Mouse (Mus musculus) Muller cell, postnatal 12 days (primary cell): ENCODE data around the gene Gm4869.
"Not testable (repeated sequence)": the region's sequence is repeated elsewhere in the genome, so short reads cannot be mapped to it uniquely, and the experiment has no call there.

Source experiments
- DNase-seq: peaks from one replicate; pipeline ENCODE4 v3.0.0-alpha.2; 2015; ENCODE audit errors: inconsistent ontology term

The Gm4869 gene

DNA sequence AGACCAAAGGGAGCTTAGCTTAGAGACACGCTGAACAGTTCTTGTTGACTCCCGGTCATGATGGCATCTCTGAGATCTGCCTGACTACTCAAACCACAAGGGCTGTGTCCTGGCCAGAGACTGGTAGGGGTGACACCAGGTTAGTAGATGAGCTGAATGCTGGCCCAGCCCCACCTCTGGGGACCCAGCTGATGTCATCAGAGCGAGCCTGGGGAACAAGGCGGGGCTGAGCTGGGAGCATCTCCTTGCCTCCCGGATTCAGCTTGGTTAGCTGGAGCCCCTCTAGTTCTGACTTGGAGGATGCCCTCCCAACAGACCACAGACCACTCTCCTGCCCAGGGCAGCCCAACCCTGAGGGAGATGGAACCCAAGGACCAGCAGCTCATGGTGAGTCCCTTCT is at the start of gene Gm4869:
TSS of gene Gm4869 (plus strand) at position 301 of the 400 bp plus-strand sequence.
- DNase-seq: no peak

DNA sequence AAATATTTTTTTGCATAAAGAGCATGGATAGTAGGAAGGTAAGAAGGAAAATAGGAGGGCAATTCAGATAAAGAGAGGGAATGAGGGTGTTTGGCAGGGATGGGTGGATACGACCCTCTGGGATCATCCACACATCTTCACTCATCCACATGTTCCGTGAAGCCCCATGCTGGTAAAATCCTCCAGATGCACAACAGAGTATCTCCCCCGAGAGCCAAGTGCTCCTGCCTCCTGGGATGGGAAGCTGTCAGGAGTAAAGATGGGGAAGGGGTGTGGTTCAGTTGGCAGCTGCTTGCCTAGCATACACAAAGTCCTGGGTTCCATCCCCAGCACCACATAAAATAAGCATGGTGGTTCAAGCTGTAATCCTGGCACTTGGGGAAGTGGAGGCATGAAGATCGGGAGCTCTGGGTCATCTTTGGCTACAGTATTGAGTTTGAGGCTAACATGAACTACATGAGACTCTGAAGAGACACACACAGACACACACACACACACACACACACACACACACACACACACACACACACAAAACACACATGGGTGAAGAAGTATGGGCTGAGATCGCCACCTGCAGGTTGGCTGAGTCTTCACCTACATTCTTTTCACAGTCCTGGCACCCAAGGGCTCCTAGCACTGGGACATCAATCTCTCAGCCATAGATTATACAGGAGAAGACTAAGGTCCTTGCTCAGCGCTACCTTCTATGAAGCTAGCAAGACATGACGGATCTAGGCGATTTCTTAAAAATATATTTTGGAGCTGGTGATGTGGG is 49.1 kb upstream of the Gm4869 start:
- no peak for DNase-seq

DNA sequence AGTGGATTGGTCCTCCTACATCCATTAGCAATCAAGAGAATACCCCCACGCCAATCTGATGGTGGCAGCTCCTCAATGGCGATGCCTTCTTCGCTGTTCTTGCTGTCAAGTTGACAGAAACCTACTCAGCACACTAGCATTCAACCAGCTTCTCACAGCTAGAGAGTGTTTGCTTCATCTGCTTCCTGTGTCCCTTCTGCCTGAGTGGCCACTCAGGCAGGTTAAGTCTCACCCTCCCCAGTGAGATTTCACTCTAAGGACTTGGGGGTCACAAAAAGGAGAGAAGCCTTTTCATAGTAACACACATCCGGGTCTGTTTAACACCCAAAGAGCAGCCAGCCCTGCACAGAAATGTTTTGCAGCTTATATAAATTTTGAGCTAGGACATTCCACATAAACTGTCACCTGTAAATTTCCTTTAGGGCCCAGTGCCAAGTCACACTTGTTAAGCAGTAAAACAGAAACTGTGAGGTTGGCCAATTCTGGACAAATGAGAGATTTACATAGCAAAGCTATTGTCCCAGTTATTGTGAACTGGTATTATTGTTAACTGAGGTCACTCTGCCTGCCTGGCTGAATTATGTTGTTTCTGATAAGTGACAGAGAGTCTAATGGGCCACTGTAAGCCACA is 42.7 kb upstream of the Gm4869 start:
- DNase-seq: no peak

DNA sequence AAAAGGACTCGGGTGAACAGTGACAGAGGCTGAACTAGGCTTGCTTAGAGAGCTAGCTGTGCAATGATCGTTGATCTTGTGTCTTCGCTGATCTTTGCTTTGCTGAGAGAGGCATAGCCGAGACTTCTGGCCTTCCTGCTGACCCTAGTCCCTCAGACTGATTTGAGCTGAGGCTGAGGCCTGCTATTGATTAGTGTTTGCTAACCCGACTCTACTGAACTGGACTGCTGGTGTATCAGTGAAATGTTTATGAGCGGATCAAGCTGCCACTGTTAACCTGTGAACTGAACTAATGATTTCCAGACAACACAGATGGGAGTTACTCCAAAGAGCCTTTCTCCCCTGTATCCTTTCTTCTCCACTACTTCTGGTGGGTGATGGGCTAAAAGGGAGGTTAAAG is 40.3 kb upstream of the Gm4869 start:
- no peak for DNase-seq

DNA sequence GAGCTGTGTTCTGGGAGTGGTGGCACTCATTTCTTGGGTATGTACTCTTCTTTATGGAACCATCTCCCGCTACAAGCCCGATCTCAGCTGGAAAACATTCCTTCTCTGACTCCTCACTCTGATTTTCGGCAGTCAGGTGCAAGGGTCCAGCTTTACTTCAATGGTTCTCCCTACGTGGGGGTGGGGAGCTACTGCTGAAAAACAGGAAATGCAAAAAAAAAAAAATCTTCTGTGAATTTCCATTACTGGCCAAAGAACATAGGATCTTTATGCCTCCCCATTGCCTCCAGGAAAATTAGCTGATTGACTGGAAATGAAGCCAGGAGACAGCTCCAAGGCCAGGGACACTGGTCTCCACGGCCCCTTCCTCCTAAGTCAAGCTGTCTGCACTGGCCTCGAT is 38.8 kb upstream of the Gm4869 start:
- no peak for DNase-seq

DNA sequence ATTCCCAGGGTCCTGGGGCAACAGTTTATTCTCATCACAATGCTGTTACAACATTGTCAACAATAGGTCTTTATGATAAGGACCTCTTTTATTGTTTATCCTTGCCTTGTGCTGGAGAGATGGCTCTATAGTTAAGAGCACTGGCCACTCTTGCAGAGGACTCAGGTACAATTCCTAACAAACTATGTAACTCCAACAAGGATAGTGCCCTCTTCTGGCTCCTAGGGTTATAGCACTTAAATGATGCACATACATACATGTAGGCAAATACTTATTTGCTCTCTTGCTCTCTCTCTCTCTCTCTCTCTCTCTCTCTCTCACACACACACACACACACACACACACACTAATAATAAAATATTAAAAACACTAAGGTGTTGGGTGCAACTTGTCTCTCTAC is 36.6 kb upstream of the Gm4869 start:
- DNase-seq: no peak

DNA sequence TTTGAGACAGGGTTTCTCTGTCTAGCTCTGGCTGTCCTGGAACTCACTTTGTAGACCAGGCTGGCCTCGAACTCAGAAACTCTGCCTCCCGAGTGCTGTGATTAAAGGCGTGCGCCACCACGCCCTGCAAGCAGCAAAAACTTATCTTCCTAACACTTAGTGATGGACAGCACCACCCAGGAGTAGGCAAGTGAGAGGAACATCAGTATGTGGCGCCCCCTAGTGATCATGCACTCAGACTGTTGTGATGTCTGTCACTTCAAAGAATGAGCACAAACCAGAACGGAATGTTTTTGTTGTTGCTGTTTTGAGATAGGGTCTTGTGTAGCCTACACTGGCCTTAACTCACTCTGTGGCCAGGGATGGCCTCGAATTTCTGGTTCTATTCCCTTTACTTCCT is 34.1 kb upstream of the Gm4869 start:
- peak; percentile 40 for DNase-seq

DNA sequence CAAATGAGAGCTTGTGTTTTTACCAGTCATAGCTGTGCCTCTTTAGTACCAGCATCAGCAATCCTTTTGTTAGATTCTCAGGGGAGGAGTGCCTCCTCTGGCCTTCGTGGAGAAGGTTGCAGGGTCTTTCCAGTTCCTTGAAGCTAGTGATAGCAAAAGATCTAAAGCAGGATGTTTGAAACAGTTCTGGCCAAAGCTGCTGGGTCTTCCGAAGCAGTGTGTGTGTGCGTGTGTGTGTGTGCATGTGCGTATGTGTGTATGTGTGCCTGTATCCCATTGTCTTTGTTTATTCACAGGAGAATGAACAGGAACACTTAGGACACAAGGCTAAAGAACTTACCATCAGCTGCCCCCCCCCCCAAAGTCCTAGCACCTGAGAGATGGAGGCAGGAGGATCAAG is 30.8 kb upstream of the Gm4869 start:
- no peak for DNase-seq

DNA sequence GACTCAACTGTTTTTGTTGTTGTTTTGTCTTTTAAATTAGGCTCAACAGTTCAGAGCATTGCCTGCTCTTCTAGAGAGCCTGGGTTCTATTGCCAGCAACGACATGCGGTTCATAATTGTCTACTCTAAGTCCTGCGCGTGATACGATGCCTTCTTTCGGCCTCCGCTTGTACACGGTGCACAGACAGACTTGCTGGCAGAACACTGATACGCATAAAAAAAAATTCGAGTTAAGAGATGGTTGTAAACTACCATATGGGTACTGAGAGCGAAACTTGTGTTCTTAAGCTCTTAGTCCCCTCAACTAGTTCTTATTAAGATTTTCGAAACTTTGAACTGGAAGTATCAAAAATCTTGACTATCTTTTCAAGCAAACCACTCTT is 27.3 kb upstream of the Gm4869 start:
- DNase-seq: no peak

DNA sequence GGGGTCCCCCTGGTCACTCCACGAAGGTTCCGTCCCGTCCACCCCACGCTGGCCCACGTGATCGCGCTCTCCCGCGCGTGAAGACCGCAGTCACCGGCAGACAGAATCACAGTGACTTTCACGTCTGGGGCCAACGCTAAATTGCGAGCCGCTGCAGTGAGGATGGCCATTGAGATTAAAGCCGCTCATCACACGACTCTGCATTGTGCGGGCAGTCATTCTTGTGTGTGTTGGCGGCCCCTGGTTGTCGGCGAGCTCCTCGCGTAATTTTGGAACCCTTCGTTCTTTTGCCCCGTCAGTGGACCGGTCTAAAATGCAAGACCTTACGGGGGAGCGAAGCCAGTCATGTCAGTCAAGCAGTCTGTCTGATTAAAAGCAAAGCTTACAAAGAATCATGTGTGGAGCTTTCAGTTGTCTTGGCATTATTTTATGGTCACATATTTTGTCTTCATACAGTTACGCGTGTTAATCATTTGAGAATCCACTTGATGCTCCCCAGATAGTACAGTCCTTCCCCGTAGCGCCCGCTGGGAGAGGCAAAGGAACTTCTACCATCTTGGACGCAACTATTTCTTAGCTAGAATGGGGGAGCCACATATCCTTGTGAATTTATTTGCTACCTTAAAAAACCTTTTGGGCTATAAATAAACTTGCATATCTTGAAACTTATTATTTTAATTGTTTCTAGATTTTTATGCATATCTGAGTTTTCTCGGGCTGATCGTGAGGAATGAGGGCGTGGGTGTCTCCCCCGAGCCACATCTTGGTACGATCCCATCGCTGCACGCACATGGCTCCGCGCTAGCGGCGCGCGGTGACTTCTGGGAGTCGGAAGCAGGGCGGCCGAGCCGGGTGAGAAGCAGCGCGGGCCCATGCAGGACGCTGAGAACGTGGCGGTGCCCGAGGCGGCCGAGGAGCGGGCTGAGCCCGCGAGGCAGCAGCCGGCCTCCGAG is 26.7 kb upstream of the Gm4869 start, which contains the start of gene Eif3b:
TSS of gene Eif3b (plus strand) at position 840 of the 953 bp plus-strand sequence.
- peak; percentile 98 for DNase-seq

DNA sequence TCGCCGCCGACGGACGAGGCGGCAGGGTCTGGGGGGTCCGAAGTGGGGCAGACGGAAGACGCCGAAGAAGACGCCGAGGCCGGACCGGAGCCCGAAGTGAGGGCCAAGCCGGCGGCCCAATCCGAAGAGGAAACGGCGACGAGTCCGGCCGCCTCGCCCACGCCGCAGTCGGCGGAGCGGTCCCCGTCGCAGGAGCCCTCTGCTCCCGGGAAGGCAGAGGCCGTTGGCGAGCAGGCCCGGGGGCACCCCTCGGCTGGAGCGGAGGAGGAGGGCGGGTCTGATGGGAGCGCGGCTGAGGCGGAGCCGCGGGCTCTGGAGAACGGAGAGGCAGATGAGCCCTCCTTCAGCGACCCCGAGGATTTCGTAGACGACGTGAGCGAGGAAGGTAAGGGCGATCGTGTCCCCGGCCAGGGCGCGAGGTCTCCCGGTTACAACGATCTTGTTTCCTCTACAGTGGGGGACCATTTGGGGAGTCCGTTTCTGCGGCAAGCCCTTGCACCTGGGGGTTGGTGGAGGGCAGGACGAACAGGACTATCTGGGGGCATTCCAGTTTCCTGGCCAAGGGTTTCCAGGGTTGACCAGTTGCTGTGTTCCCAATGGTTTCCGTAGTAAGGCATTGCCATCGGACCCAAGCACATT is 25.9 kb upstream of the Gm4869 start:
- DNase-seq: no peak

DNA sequence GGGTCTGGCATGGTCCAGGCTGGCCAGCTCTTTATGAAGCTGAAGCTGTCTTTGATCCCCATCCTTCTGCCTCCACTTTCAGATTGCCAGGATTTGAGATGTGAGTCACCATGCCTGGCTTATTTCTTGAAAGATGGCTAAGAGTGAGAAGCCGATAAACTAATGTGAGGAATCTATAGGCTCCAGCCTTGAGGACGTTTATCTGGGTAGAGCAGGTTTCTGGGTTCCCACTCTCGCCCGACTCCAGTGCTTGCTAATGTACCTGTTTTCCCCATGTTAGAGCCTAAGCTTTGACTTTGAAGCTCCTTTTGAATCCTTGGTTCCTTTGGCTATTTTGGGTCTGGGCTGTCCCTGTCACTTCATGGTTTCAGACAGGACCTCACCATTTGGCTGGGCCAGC is 24.8 kb upstream of the Gm4869 start:
- DNase-seq: no peak

DNA sequence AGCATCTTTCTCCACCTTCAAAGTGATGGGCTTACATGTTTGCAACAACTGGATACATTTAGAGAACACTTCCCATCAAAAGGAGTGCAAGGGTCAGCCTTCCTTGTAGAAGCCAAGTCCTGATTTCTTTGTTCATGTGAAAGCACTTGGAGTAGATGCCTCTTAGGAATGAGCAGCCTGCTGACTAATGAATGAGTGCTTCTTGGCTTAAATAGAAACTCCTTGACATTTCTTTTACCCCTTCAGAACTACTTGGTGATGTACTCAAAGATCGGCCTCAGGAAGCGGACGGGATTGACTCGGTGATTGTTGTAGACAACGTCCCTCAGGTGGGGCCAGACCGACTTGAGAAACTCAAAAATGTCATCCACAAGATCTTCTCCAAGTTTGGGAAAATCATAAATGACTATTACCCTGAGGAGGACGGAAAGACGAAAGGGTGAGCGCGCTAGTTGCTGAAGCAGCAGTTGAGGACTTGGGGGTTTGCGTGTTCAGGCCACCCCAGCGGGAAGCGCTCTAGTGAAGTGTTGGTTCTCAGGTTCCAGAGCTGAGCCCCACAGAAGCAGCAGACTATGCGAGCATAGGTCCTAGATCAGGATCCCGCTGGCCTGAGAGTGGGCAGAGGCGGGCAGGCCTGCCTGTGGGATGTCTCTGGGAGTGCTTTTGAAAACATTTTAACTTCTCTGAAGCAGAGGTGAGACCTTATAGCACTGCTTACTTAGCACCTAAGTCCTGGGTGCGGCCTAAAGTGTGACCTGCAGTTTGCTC is 20.2 kb upstream of the Gm4869 start:
- no peak for DNase-seq

DNA sequence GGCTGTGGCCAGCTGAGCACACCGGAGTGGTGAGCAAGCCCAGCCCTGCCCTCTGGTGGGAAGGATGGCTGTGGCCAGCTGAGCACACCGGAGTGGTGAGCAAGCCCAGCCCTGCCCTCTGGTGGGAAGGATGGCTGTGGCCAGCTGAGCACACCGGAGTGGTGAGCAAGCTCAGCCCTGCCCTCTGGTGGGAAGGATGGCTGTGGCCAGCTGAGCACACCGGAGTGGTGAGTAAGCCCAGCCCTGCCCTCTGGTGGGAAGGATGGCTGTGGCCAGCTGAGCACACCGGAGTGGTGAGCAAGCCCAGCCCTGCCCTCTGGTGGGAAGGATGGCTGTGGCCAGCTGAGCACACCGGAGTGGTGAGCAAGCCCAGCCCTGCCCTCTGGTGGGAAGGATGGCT is 6.3 kb upstream of the Gm4869 start:
- DNase-seq: not testable (repeated sequence)

DNA sequence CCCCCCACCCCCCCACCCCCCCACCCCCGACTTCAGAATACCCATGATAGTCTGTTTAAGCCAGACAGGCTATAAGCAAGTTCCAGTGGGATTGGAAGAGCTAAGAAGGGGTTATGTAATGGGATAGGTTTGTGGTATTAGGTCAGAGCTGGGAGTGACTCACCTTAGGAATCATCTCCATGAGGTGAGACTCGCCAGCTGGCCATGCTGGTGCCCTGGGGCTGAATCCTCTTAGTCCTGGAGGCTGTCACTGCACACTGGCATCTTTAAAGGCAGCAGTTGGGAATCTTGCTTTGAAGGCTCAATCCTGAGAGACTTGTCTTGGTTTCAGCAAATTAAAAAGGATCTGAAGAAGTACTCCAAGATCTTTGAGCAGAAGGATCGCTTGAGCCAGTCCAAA is 4.0 kb upstream of the Gm4869 start:
- DNase-seq: no peak

DNA sequence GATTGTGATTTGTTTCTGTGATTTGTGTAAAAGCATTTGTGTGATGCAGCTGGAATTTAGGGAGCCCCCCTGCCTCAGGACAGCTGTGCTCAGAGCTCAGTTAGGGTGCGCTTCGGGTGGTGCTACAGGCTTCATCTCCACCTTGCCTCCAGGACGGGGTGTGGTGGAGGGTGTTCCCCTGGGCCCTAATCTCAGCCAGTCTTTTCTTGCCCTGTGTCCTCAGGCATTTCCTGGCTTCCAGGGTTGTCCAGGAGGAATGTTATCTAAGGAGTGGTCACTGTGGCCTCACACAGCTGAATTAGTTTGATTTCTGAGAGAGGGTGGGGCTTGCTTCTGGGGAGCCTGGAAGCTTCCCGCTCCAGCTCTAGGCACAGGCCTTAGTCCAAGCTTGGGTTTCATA is 1.4 kb upstream of the Gm4869 start:
- no peak for DNase-seq

DNA sequence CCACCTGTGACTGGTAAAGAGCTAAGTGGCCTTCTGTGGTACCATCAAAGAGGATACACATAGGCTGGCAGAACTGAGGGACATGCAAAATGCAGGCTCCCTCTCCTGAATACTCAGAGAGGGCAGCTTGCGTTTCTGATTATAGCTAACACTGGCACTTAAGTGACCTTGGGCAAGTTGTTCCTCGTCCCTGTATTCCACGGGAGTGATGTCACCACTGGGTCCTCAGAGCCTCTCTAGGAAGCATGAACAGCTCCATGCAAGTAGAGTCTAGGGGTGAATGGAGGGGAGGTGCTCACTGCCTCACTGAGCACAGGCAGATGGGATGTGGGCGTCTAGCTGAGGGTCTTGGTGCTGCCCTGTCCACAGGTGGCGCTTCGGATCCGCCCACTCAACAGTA is 609 bp downstream of the Gm4869 start:
- no peak for DNase-seq

DNA sequence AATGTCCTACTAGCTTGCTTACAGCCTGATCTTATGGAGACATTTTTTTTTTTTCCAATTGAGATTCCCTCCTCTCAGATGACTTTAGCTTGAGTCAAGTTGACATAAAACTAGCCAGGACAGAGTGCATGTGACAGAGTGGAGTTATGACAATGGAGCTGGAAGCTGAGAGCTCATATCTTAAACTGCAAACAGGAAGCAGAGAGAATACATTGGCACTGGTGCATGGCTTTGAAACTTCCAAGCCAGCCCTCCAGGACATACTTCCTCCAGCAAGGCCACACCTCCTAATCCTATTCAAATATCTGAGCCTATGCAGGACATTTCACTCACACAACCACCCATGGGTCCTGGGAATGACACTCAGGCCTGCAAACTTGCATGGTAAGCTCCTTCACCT is 9.0 kb downstream of the Gm4869 start:
- no peak for DNase-seq

DNA sequence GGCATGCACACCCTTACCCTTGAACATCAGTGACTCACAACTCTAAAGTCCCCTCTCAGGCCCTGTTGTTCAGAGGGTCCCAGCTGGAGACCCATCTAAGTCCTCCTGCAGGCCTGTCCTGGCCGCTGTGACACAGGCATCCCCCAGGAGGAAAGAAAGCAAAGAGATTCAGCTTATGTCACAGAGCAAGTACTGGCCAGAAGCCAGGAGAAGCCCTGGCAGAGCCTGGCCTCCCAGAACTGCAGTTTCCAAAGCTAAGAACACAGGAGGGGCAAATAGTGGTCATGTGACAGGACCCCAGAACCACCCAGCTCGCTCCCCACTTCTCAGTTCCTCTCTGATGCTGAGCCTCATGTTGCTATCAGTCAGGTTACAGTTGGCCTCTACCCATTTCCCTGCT is 10.0 kb downstream of the Gm4869 start:
- DNase-seq: no peak

DNA sequence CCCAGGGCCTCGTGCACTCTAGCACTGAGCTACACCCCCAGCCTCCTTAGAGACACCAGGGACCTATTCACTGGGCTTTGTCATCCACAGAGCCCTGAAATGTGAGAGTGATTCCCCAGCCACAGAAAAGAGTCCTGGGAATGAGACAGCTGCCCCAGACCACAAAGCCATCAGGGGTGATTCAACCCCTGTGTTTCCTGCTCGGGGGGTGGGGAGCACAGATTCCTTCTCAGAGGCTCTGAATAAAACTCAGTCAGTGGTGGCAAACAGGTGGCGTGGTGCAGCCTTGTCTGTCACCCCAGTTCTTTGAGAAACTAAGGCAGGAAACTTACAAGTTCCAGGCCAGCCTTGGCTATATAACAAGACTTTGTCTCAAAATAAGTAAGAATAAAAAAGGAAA is 16.0 kb downstream of the Gm4869 start:
- DNase-seq: peak; percentile 57

DNA sequence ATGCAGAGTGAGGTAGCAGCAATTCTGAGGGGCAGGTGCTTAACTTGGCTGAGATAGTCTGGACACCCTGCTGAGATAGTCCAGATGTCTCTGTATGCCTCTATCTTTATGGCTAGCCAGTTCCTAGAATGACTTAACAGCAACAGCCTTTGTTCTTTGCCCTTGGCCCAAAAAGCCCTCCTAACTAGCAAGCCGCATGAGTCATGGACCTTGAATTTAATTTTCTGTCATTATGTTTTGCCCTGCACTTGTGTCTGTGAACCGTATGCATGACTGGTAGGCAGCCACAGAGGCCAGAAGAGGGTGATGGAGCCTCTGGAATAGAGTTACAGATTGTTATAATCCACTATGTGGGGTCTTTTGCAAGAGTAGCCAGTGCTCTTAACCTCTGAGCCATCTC is 17.7 kb downstream of the Gm4869 start:
- DNase-seq: not testable (repeated sequence)
